Mouse (Mus musculus) midbrain, embryonic 11.5 days (tissue): ENCODE measurements around the gene Ppp2r3a. TPM values are rescaled to one million over a fixed set of nuclear protein-coding genes. Genes with fewer than 3 reads are reported as not detected.

ENCODE experiments used
- ATAC-seq: fragments of 200-750 bp; cut with Nextera tagmentation; 2 replicates; pipeline ENCODE4 v1.8.0; 2017; ENCODE audit warnings: moderate TSS enrichment, moderate library complexity; ENCODE audit not compliant: low FRiP score
- DNase-seq: peaks from one replicate; pipeline ENCODE4 v3.0.0; 2015; ENCODE audit warnings: low spot score; ENCODE audit errors: missing footprints
- H3K27ac ChIP-seq: fragments of 300-500 bp; sonication (generic); 2 replicates; pipeline ENCODE4 v1.5.1; 2014; ENCODE audit warnings: low read depth, low read length
- H3K27me3 ChIP-seq: fragments of 300-500 bp; sonication (generic); 2 replicates; pipeline ENCODE4 v1.6.1; 2014; ENCODE audit warnings: mild to moderate bottlenecking, low read length, moderate library complexity, mixed read lengths; ENCODE audit not compliant: control insufficient read depth, insufficient read depth
- H3K36me3 ChIP-seq: fragments of 300-500 bp; sonication (generic); 2 replicates; pipeline ENCODE4 v1.6.1; 2014; ENCODE audit warnings: mild to moderate bottlenecking, low read length, moderate library complexity, mixed read lengths; ENCODE audit not compliant: control insufficient read depth, insufficient read depth
- H3K4me1 ChIP-seq: fragments of 300-500 bp; sonication (generic); 2 replicates; pipeline ENCODE4 v1.6.1; 2014; ENCODE audit warnings: low read length; ENCODE audit not compliant: control insufficient read depth, insufficient read depth
- H3K4me2 ChIP-seq: fragments of 300-500 bp; sonication (generic); 2 replicates; pipeline ENCODE4 v1.6.1; 2014; ENCODE audit warnings: mild to moderate bottlenecking, moderate library complexity
- H3K4me3 ChIP-seq: fragments of 300-500 bp; sonication (generic); 2 replicates; pipeline ENCODE4 v1.5.1; 2014; ENCODE audit warnings: low read depth, low read length
- H3K9ac ChIP-seq: fragments of 300-500 bp; sonication (generic); 2 replicates; pipeline ENCODE4 v1.6.1; 2014; ENCODE audit warnings: low read length
- H3K9me3 ChIP-seq: fragments of 300-500 bp; sonication (generic); 2 replicates; pipeline ENCODE4 v1.6.1; 2016; ENCODE audit warnings: low read length; ENCODE audit not compliant: control insufficient read depth
- WGBS: fragments of 180-500 bp; shearing (Covaris S2); extraction: QIAGEN DNeasy Blood & Tissue Kit; methylation state at CpG from one replicate; pipeline ENCODE4 v1.1.7; 2014; 5-methylcytosine and 5-hydroxymethylcytosine counted together
- polyA plus RNA-seq: library from polyadenylated mRNA; unstranded; fragments of >200 nt; fragmentation: Nextera tagmentation; extraction: Ambion mirVana; gene quantifications from 2 replicates; pipeline ENCODE4 v1.2.1, GENCODE M21; 2014

Gene Ppp2r3a
- polyA plus RNA-seq, 1 experiment from 2014 or later, result 15.7 TPM

DNA sequence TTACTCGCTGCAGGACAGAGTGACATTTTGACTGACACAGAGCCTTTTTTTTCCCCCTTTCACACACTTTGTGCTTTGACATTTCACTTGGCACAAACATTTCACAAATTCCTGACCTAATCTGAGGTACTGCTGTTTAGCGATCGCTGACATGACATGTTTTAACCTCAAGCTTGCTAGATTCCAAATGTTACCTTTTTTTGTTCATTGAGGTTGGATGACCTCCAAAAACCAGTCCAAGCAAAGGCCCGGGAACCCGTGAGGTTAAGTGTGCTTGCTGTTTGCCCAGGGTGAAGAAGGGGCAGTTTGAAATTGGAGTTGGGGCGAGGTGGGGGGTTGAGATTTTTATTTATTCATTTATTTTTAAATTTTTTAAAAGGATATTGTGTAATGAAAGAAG lies 31.1 kb upstream of the Ppp2r3a start:
- no peak overlapping the region for H3K27ac ChIP-seq
- no peak overlapping the region for H3K9ac ChIP-seq
- no peak overlapping the region for H3K4me3 ChIP-seq
- no peaks in the 10 kb centered on the region for H3K36me3 ChIP-seq
- no peak for DNase-seq
- no peaks in the 10 kb centered on the region for H3K9me3 ChIP-seq
- ATAC-seq, result no peak
- H3K27me3 ChIP-seq, result no peaks in the 10 kb centered on the region
- WGBS, result 80% methylated on average over 6 of the region's 6 CpGs
- H3K4me1 ChIP-seq, result no peaks in the 10 kb centered on the region
- H3K4me2 ChIP-seq, result no peak overlapping the region

- 90% methylated on average over 4 of the region's 4 CpGs for WGBS
- Histone ChIP-seq H3K4me1 (no peaks in the 10 kb centered on the region), H3K36me3 (no peaks in the 10 kb centered on the region), H3K9ac (no peak overlapping the region), H3K4me3 (no peak overlapping the region), H3K27me3 (no peaks in the 10 kb centered on the region), H3K4me2 (no peak overlapping the region), H3K9me3 (no peaks in the 10 kb centered on the region), H3K27ac (no peak overlapping the region)
- DNase-seq (no peak), ATAC-seq (no peak)
These were observed 30.3 kb upstream of the Ppp2r3a start for GRCm38 (mm10) chr9:101281906-101282305.

DNA sequence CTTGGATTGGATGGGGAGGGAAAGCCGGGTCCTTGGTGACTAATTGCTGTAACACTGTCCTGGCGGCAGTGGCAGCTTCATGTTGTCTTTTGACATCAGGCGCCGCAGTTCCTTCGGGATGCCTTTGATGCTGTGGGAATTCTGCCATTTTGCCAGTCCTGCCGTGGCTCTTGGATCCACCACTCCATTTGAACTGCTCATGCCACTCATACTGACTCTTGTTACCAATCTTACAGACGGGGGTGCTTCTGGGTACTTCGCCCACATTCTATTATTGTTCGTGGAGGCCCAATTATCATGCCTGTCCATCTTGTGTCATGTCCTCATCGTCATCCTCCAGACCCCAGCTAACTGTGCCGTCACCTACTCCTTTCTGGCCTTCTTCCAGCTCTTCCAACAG lies 29.7 kb upstream of the Ppp2r3a start:
- H3K4me3 ChIP-seq, result no peak overlapping the region
- H3K27me3 ChIP-seq, result no peaks in the 10 kb centered on the region
- DNase-seq, result no peak
- H3K4me1 ChIP-seq, result no peaks in the 10 kb centered on the region
- H3K36me3 ChIP-seq, result no peaks in the 10 kb centered on the region
- no peak overlapping the region for H3K4me2 ChIP-seq
- no peaks in the 10 kb centered on the region for H3K9me3 ChIP-seq
- ATAC-seq, result no peak
- H3K9ac ChIP-seq, result no peak overlapping the region
- no peak overlapping the region for H3K27ac ChIP-seq
- 85% methylated on average over 11 of the region's 11 CpGs for WGBS

DNA sequence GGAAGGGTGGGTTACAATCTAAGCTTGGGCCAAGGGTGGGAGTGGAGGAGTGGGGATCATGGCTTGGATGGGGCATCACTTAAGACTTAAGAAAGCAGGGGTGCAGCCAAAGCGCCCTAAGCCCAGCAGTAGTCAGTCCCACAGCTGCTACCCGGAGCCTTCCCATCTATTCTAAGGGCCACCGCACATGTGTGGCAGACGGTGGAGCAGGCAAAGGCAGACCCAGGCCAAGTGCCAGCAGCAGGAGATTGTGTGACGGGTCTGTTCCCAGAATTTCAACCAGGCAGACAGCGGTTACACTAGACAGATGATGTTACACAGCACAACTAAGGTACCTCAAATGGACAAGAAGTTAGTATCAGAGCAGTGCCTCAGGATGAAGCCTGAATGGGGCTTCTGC lies 29.3 kb upstream of the Ppp2r3a start:
- Histone ChIP-seq H3K9ac (no peak overlapping the region), H3K36me3 (no peaks in the 10 kb centered on the region), H3K4me3 (no peak overlapping the region), H3K27me3 (no peaks in the 10 kb centered on the region), H3K4me1 (no peaks in the 10 kb centered on the region), H3K9me3 (no peaks in the 10 kb centered on the region), H3K4me2 (no peak overlapping the region), H3K27ac (no peak overlapping the region)
- 92% methylated on average over 6 of the region's 6 CpGs for WGBS
- no peak for DNase-seq
- ATAC-seq, result no peak

DNA sequence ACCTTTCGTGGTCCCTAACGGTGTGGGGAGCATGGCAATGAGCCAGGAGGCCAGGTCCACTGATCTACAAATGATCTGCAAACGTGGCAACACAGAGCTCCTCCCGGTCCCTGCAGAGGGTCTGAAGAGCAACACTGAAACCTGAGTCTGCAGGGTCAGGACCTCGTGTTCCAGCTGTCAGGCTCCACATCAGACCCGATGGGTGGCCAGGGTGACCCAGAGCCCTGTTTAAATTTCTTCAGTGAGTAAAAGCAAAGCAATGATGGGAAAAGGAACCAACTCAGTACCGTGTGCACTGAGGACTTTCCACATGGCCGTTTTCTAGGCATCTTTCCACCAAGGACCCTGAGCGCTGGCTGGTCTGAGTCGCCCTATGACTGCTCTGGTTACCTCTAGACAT lies 28.6 kb upstream of the Ppp2r3a start:
- Histone ChIP-seq H3K9ac (no peak overlapping the region), H3K27ac (no peak overlapping the region), H3K4me3 (no peak overlapping the region), H3K4me2 (no peak overlapping the region), H3K27me3 (no peaks in the 10 kb centered on the region), H3K9me3 (no peaks in the 10 kb centered on the region), H3K36me3 (no peaks in the 10 kb centered on the region), H3K4me1 (no peaks in the 10 kb centered on the region)
- DNase-seq (no peak), ATAC-seq (no peak)
- 73% methylated on average over 10 of the region's 10 CpGs for WGBS

- no peak for DNase-seq
- no peaks in the 10 kb centered on the region for H3K9me3 ChIP-seq
- ATAC-seq, result no peak
- H3K27me3 ChIP-seq, result no peaks in the 10 kb centered on the region
- 90% methylated on average over 7 of the region's 7 CpGs for WGBS
- no peak overlapping the region for H3K4me3 ChIP-seq
- no peak overlapping the region for H3K4me2 ChIP-seq
- no peak overlapping the region for H3K27ac ChIP-seq
- no peak overlapping the region for H3K9ac ChIP-seq
- no peaks in the 10 kb centered on the region for H3K36me3 ChIP-seq
- H3K4me1 ChIP-seq, result no peaks in the 10 kb centered on the region
These were observed 21.1 kb upstream of the Ppp2r3a start for GRCm38 (mm10) chr9:101272715-101273114.

GRCm38 (mm10) chr9:101270020-101270419 lies 18.4 kb upstream of the Ppp2r3a start:
- Histone ChIP-seq H3K9ac (no peak overlapping the region), H3K4me3 (no peak overlapping the region), H3K27me3 (no peaks in the 10 kb centered on the region), H3K4me2 (no peak overlapping the region), H3K9me3 (no peaks in the 10 kb centered on the region), H3K4me1 (no peaks in the 10 kb centered on the region), H3K36me3 (no peaks in the 10 kb centered on the region), H3K27ac (no peak overlapping the region)
- no peak for DNase-seq
- ATAC-seq, result no peak
- WGBS, result 47% methylated on average over 5 of the region's 5 CpGs

GRCm38 (mm10) chr9:101266043-101266442 lies 14.4 kb upstream of the Ppp2r3a start:
- no peak for ATAC-seq
- WGBS, result 82% methylated on average over 8 of the region's 8 CpGs
- no peaks in the 10 kb centered on the region for H3K4me1 ChIP-seq

GRCm38 (mm10) chr9:101265546-101265945 lies 14.0 kb upstream of the Ppp2r3a start:
- H3K9ac ChIP-seq, result no peak overlapping the region
- no peak overlapping the region for H3K27ac ChIP-seq
- H3K4me2 ChIP-seq, result no peak overlapping the region
- H3K4me3 ChIP-seq, result no peak overlapping the region
- DNase-seq (no peak), ATAC-seq (no peak)
- no peaks in the 10 kb centered on the region for H3K4me1 ChIP-seq
- WGBS, result 76% methylated on average over 6 of the region's 6 CpGs
- no peaks in the 10 kb centered on the region for H3K36me3 ChIP-seq
- no peaks in the 10 kb centered on the region for H3K27me3 ChIP-seq
- no peaks in the 10 kb centered on the region for H3K9me3 ChIP-seq

More at GRCm38 (mm10) chr9:101266043-101266442, 14.4 kb upstream of the Ppp2r3a start:
- Histone ChIP-seq H3K9ac (no peak overlapping the region), H3K4me2 (no peak overlapping the region), H3K27me3 (no peaks in the 10 kb centered on the region), H3K36me3 (no peaks in the 10 kb centered on the region), H3K4me3 (no peak overlapping the region), H3K27ac (no peak overlapping the region), H3K9me3 (no peaks in the 10 kb centered on the region)
- DNase-seq, result no peak

GRCm38 (mm10) chr9:101262815-101263214 lies 11.2 kb upstream of the Ppp2r3a start:
- no peaks in the 10 kb centered on the region for H3K9me3 ChIP-seq
- H3K27me3 ChIP-seq, result no peaks in the 10 kb centered on the region
- no peaks in the 10 kb centered on the region for H3K36me3 ChIP-seq
- H3K4me3 ChIP-seq, result no peak overlapping the region
- no peak overlapping the region for H3K9ac ChIP-seq
- DNase-seq, result no peak
- WGBS, result 84% methylated on average over 3 of the region's 3 CpGs
- no peak for ATAC-seq
- no peaks in the 10 kb centered on the region for H3K4me1 ChIP-seq
- no peak overlapping the region for H3K27ac ChIP-seq
- H3K4me2 ChIP-seq, result no peak overlapping the region
